Mouse (Mus musculus) embryonic fibroblast, embryonic 13.5 days (primary cell): Measurements from ENCODE around the gene Adgrf2. TPM values are rescaled to one million over a fixed set of nuclear protein-coding genes. Genes with fewer than 3 reads are reported as not detected.

ENCODE experiments used
- H3K27ac ChIP-seq: 2 replicates; pipeline ENCODE4 v1.5.1; 2012; ENCODE audit warnings: low read length, control low read depth, inconsistent platforms; ENCODE audit not compliant: insufficient read depth
- H3K4me1 ChIP-seq: 2 replicates; pipeline ENCODE4 v1.6.1; 2011; ENCODE audit warnings: low read length; ENCODE audit not compliant: control insufficient read depth, insufficient read depth
- H3K4me3 ChIP-seq: 2 replicates; pipeline ENCODE4 v1.5.1; 2011; ENCODE audit warnings: mild to moderate bottlenecking, control low read depth, low read length; ENCODE audit not compliant: insufficient read depth
- CTCF ChIP-seq: IDR thresholded peaks from 2 replicates; pipeline ENCODE4 v1.5.1; 2011; ENCODE audit warnings: mild to moderate bottlenecking, control low read depth, low read length, moderate library complexity, borderline replicate concordance; ENCODE audit not compliant: insufficient read depth
- POLR2A ChIP-seq: IDR thresholded peaks from 2 replicates; pipeline ENCODE4 v1.6.1; 2011; ENCODE audit warnings: low read depth, mild to moderate bottlenecking, control low read depth, low read length, moderate library complexity
- polyA plus RNA-seq: library from polyadenylated mRNA; stranded (reverse); fragments of >200 nt; gene quantifications from 2 replicates; pipeline ENCODE4 v1.2.4, GENCODE M21; 2011; ENCODE audit warnings: low read depth; ENCODE audit not compliant: missing spikeins, insufficient read length

Gene Adgrf2
- polyA plus RNA-seq, 1 experiment: not detected

GRCm38 (mm10) chr17:42717161-42717560 lies 24.8 kb downstream of the Adgrf2 start:
- no peak overlapping the region for H3K4me3 ChIP-seq
- no peaks in the 10 kb centered on the region for H3K4me1 ChIP-seq
- H3K27ac ChIP-seq: no peak overlapping the region
- TF ChIP-seq POLR2A (no peak), CTCF (no peak)

GRCm38 (mm10) chr17:42714991-42715390 lies 27.0 kb downstream of the Adgrf2 start:
- TF ChIP-seq POLR2A: no peak
- TF ChIP-seq CTCF: no peak
- Histone ChIP-seq H3K27ac (no peak overlapping the region), H3K4me3 (no peak overlapping the region), H3K4me1 (no peaks in the 10 kb centered on the region)

- Histone ChIP-seq H3K4me1 (no peaks in the 10 kb centered on the region), H3K4me3 (no peak overlapping the region), H3K27ac (no peak overlapping the region)
- TF ChIP-seq CTCF (no peak), POLR2A (no peak)
Measured at GRCm38 (mm10) chr17:42710717-42711116, 31.3 kb downstream of the Adgrf2 start.

- H3K4me3 ChIP-seq: no peak overlapping the region
- no peak overlapping the region for H3K27ac ChIP-seq
- no peak for TF ChIP-seq POLR2A
- no peak for TF ChIP-seq CTCF
- no peaks in the 10 kb centered on the region for H3K4me1 ChIP-seq
Measured at GRCm38 (mm10) chr17:42705611-42706010, 36.4 kb downstream of the Adgrf2 start.

GRCm38 (mm10) chr17:42702198-42702597 lies 39.8 kb downstream of the Adgrf2 start:
- Histone ChIP-seq H3K4me1 (no peaks in the 10 kb centered on the region), H3K4me3 (no peak overlapping the region), H3K27ac (no peak overlapping the region)
- TF ChIP-seq POLR2A (no peak), CTCF (no peak)

- Histone ChIP-seq H3K27ac (no peak overlapping the region), H3K4me1 (no peaks in the 10 kb centered on the region), H3K4me3 (no peak overlapping the region)
- no peak for TF ChIP-seq CTCF
- TF ChIP-seq POLR2A: no peak
Measured at GRCm38 (mm10) chr17:42694730-42695129, 47.2 kb downstream of the Adgrf2 start.

GRCm38 (mm10) chr17:42692136-42692535 lies 49.8 kb downstream of the Adgrf2 start, which contains the start of gene Adgrf4:
Gene Adgrf4 (minus strand): TSS chr17:42692284.
- Histone ChIP-seq H3K27ac (no peak within 1 kb of the TSS), H3K4me1 (no peaks in the 10 kb centered on the region), H3K4me3 (no peak within 1 kb of the TSS)
- TF ChIP-seq CTCF (no peak), POLR2A (no peak)

- no peak overlapping the region for H3K4me3 ChIP-seq
- TF ChIP-seq POLR2A: no peak
- no peak for TF ChIP-seq CTCF
- no peak overlapping the region for H3K27ac ChIP-seq
- H3K4me1 ChIP-seq: no peaks in the 10 kb centered on the region
Measured at GRCm38 (mm10) chr17:42690531-42690930, 51.4 kb downstream of the Adgrf2 start.

Other genes starting within 250 kb of the Adgrf2 start
- not detected in 2 replicates for gene Opn5, start 130.8 kb downstream of the Adgrf2 start, polyA plus RNA-seq
- not detected in 2 replicates for gene Adgrf4, start 49.9 kb downstream of the Adgrf2 start, polyA plus RNA-seq
- gene Cd2ap, start 134.5 kb upstream of the Adgrf2 start, polyA plus RNA-seq: 37.7 and 39.8 TPM in 2 replicates